Mouse (Mus musculus) spleen, adult 12 weeks (tissue): ENCODE measurements around the gene Pnpla7.

Source experiments
- DNase-seq: peaks from one replicate; pipeline ENCODE4 v3.0.0; 2022; ENCODE audit warnings: low spot score

Pnpla7 gene

DNA sequence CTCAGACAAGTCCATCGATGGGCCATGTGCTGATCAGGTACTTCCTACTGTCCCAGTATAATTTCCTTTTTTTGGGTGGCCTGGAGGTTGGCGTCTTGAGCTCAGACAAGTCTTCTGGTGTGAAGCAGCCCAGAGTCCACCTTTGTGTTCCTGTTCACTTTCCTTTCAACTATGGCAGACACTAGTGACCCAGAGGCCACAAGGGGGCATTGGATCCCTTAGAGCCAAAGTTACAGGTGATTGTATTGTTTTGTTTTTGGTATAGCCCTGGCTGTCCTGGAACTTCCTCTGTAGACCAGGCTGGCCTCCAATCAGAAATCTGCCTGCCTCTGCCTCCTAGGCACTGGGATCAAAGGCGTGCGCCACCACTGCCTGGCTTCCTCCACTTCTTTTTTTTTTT is 96.6 kb downstream of the Pnpla7 start:
- DNase-seq, result no peak

- no peak for DNase-seq
These were observed 99.7 kb downstream of the Pnpla7 start for GRCm38 (mm10) chr2:25075506-25075905.

DNA sequence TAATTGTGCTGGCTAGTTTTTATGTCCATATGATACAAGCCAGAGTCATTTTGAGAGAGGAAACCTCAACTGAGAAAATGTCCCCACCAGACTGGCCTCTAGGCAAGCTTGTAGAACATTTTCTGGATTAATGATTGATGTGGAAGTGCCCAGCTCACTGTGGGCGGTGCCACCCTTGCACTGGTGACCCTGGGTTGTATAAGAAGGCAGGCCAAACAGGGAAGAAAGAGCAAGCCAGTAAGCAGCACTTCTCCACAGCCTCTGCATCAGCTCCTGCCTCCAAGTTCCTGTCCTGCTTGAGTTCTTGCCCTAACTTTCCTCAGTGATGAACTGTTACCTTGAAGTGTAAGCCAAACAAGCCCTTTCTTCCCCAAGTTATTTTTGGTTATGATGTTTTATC is 103.1 kb downstream of the Pnpla7 start:
- no peak for DNase-seq

DNA sequence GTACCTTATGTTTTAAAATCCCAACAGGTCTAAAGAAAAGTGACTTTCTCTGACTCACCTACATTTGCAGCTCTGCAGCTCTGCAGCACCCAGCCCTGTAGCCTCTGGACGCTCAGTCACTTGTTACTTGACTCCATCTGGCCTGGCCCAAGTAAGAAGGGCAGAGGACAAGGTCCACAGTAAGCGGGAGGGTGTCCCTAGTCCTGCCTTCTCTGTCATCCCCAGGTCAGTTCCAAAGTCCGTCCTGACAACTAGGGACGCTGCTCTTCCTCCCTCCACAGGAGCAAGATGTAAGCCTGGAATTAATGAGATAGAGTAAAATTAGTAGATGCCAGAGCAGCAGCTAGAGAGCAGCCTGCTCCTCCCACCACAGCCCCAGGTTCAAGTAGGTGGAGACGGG is 104.2 kb downstream of the Pnpla7 start, which contains the start of gene Entpd8:
Entpd8 (plus strand) TSS at position 229 of the 400 bp plus-strand sequence.
- DNase-seq, result no peak

DNA sequence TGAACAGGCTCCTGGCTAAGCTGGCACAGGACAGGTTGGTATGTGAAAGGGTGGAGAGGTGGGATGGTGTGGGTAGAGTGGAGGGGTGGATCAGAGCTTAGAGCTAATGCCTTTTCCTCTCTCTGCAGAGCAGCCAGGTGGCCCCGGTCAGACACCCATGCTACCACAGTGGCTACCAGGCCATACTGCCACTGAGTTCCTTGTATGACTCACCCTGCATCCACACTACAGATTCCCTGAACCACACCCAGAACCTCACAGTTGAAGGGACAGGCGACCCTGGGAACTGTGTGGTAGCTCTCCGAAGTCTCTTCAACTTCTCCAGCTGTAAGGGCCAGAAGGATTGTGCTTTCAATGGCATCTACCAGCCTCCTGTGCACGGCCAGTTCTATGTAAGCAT is 107.9 kb downstream of the Pnpla7 start:
- no peak for DNase-seq

DNA sequence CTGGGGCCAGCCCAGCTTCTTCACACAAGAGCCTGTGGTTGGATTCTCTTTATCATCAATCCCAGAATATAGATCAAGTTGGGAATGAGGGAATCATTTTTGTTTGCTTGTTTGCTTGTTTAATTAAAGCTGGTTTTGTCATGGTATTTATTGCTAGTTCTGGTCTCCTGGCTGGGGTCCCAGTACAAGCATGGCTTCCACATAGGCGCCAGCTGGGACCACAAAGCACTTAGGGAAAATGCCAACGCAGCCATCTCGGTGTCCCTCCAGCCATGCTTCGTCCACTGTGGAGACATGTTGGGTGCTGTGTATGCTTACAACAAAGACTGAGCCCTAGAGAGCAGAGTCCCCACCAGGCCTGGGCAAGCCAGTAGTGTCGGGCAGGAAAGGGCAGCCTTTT is 109.7 kb downstream of the Pnpla7 start:
- no peak for DNase-seq

- DNase-seq, result no peak
These were observed 112.0 kb downstream of the Pnpla7 start for GRCm38 (mm10) chr2:25087842-25088241.

- no peak for DNase-seq
These were observed 112.8 kb downstream of the Pnpla7 start for GRCm38 (mm10) chr2:25088636-25089035.

GRCm38 (mm10) chr2:25094785-25095108 is 118.9 kb downstream of the Pnpla7 start:
- DNase-seq, result no peak

DNA sequence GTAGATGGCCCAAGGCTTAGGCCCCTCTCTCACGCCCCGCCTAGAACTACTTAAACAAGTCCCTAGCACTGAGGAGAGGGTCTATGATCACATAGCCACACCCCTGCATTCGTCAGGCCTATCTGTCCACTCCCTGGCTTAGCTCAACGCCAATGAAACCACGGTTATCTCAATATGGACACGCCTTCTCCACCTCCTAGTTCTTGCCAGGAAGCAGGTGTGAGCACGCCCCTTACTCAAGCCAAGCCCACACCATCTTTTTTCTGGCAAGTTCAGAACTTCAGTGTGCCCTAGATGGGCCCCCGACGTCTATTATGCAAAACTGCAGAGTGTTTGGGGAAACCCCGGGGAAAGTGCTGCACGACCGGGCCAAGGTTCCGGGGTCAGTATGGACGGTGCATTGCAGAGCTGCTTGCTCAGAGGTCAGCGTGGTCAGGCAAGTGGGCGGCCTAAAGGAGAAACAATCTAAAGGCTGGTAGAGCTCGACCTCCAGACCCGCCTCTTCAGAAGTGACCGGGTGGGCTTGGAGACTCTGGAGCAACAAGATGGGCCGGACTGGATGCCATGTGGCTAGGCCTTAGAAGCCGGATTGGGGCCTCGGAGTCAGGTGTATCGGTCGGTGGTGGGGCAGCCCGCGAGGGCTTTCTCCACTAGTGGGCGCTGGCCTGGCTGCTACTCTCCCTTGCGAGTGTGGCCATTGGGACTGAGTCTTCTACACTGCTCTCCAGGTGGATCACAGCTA is 119.4 kb downstream of the Pnpla7 start, which contains the start of gene Noxa1:
Noxa1 (minus strand) TSS at position 41 of the 742 bp plus-strand sequence.
- DNase-seq, result no peak

DNA sequence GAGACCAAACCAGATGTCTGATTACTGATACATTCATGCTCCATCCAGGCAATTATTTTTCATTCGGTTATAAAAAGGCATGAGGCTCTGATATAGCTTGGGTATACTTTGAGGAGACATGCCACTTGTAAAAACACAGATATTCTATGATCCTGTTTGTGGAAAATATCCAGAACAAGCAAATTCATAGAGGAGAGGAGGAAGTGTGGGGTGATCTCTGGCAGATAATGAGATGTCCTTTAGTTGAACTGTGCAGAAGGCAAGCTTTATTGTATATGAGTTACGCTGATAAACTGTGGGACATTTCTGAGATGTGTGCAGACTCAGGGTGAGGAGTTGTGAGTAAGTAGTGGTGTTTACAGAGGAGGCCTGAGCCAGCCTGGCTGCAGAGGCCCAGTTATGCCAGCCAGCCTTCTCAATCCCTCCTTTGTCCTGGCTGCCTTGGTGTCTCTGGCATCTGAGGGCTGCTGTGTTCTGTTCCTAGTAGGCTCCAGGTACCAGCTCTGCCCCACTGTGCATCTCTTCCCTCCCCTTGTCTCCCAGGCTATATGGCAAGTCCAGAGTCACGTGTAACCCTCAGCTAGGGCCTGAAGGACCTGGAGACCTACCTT is 122.3 kb downstream of the Pnpla7 start:
- no peak for DNase-seq

GRCm38 (mm10) chr2:25098956-25099355 is 123.1 kb downstream of the Pnpla7 start:
- DNase-seq, result no peak

- DNase-seq, result no peak
These were observed 123.9 kb downstream of the Pnpla7 start for GRCm38 (mm10) chr2:25099703-25100102.
